Mouse (Mus musculus) gastrocnemius, adult 18-20 months (tissue): Measurements from ENCODE around the gene Sesn1. TPM values are rescaled to one million over a fixed set of nuclear protein-coding genes. Genes with fewer than 3 reads are reported as not detected.

Experiments
- total RNA-seq, 2 experiments: library from RNA; stranded (reverse); gene quantifications; 2 replicates each; pipeline ENCODE4 v1.2.3; 2021

Sesn1 gene
- total RNA-seq, 2 experiments from 2014 or later = 17.0 to 40.1 TPM

Other genes starting within 250 kb of the Sesn1 start
- 1 to 10 TPM; 1.0 TPM for gene Ccdc162, start 93.3 kb upstream of the Sesn1 start, total RNA-seq
- 1 to 10 TPM; 2.0 to 2.6 TPM for gene Cep57l1, start 64 bp upstream of the Sesn1 start, total RNA-seq
- under 1 TPM; 0.50 to 0.57 TPM for gene Armc2, start 208.5 kb downstream of the Sesn1 start, total RNA-seq